Mouse (Mus musculus) E14TG2a.4 (cell line): Measurements from ENCODE around the gene Dis3l2.
A peak's percentile ranks its signal among the peaks of the same experiment; 100 is the strongest.

Source experiments
- H3K27me3 ChIP-seq: 2 replicates; pipeline ENCODE4 v1.6.1; 2014; ENCODE audit warnings: low read length, control low read depth; ENCODE audit not compliant: insufficient read depth
- H3K36me3 ChIP-seq: 2 replicates; pipeline ENCODE4 v1.6.1; 2014; ENCODE audit warnings: low read length, control low read depth; ENCODE audit not compliant: insufficient read depth
- H3K4me1 ChIP-seq: replicated peaks from 2 replicates; pipeline ENCODE4 v1.6.1; 2014; ENCODE audit warnings: low read depth, low read length, control low read depth
- H3K4me3 ChIP-seq: replicated peaks from 2 replicates; pipeline ENCODE4 v1.5.1; 2014; ENCODE audit warnings: mild to moderate bottlenecking, low read length
- H3K9me3 ChIP-seq: 2 replicates; pipeline ENCODE4 v1.6.1; 2014; ENCODE audit warnings: low read length, control low read depth
- CTCF ChIP-seq: conservative IDR thresholded peaks from 2 replicates; pipeline ENCODE4 v1.5.1; 2014; ENCODE audit warnings: low read length
- NANOG ChIP-seq: IDR thresholded peaks from 2 replicates; pipeline ENCODE4 v1.6.1; 2014; ENCODE audit warnings: borderline replicate concordance, low read length, mixed read lengths
- POU5F1 ChIP-seq: IDR thresholded peaks from 2 replicates; pipeline ENCODE4 v1.6.1; 2014; ENCODE audit warnings: low read length, borderline replicate concordance

The Dis3l2 gene

GRCm38 (mm10) chr1:87020714-87021113 lies 317.1 kb downstream of the Dis3l2 start:
- no peaks in the 10 kb centered on the region for H3K4me1 ChIP-seq
- no peak for TF ChIP-seq NANOG
- TF ChIP-seq CTCF: no peak
- TF ChIP-seq POU5F1: no peak

GRCm38 (mm10) chr1:87021584-87021983 lies 318.0 kb downstream of the Dis3l2 start:
- no peak for TF ChIP-seq NANOG
- no peak overlapping the region for H3K4me3 ChIP-seq
- peaks cover 3% of the 10 kb centered on the region; the same call in 1 of the 2 replicates for H3K36me3 ChIP-seq
- H3K4me1 ChIP-seq: no peaks in the 10 kb centered on the region
- H3K27me3 ChIP-seq: no peaks in the 10 kb centered on the region
- no peaks in the 10 kb centered on the region for H3K9me3 ChIP-seq

More at GRCm38 (mm10) chr1:87020714-87021113, 317.1 kb downstream of the Dis3l2 start:
- peaks cover 3% of the 10 kb centered on the region; the same call in 1 of the 2 replicates for H3K36me3 ChIP-seq
- no peaks in the 10 kb centered on the region for H3K9me3 ChIP-seq
- no peaks in the 10 kb centered on the region for H3K27me3 ChIP-seq
- no peak overlapping the region for H3K4me3 ChIP-seq

GRCm38 (mm10) chr1:87023291-87024170 lies 319.9 kb downstream of the Dis3l2 start:
- H3K27me3 ChIP-seq: no peaks in the 10 kb centered on the region
- H3K9me3 ChIP-seq: no peaks in the 10 kb centered on the region
- peaks cover 3% of the 10 kb centered on the region; the same call in 1 of the 2 replicates for H3K36me3 ChIP-seq
- no peak for TF ChIP-seq CTCF
- no peak for TF ChIP-seq NANOG
- TF ChIP-seq POU5F1: no peak
- no peak overlapping the region for H3K4me3 ChIP-seq
- H3K4me1 ChIP-seq: no peaks in the 10 kb centered on the region

- no peaks in the 10 kb centered on the region for H3K9me3 ChIP-seq
- H3K36me3 ChIP-seq: peaks cover 3% of the 10 kb centered on the region; the same call in 1 of the 2 replicates
- H3K4me1 ChIP-seq: no peaks in the 10 kb centered on the region
- no peaks in the 10 kb centered on the region for H3K27me3 ChIP-seq
- TF ChIP-seq CTCF (no peak), POU5F1 (no peak), NANOG (no peak)
- no peak overlapping the region for H3K4me3 ChIP-seq
These were observed 321.4 kb downstream of the Dis3l2 start for GRCm38 (mm10) chr1:87025021-87025420.

- no peaks in the 10 kb centered on the region for H3K36me3 ChIP-seq
- H3K4me3 ChIP-seq: no peak overlapping the region
- no peaks in the 10 kb centered on the region for H3K27me3 ChIP-seq
- no peaks in the 10 kb centered on the region for H3K4me1 ChIP-seq
- H3K9me3 ChIP-seq: no peaks in the 10 kb centered on the region
- TF ChIP-seq CTCF (no peak), NANOG (no peak), POU5F1 (no peak)
These were observed 325.2 kb downstream of the Dis3l2 start for GRCm38 (mm10) chr1:87028786-87029185.

GRCm38 (mm10) chr1:87030652-87031051 lies 327.0 kb downstream of the Dis3l2 start:
- H3K27me3 ChIP-seq: no peaks in the 10 kb centered on the region
- H3K9me3 ChIP-seq: no peaks in the 10 kb centered on the region
- H3K4me3 ChIP-seq: no peak overlapping the region
- H3K4me1 ChIP-seq: peaks cover 15% of the 10 kb centered on the region
- no peaks in the 10 kb centered on the region for H3K36me3 ChIP-seq
- TF ChIP-seq CTCF (no peak), NANOG (no peak), POU5F1 (no peak)

GRCm38 (mm10) chr1:87032466-87032865 lies 328.9 kb downstream of the Dis3l2 start:
- no peaks in the 10 kb centered on the region for H3K27me3 ChIP-seq
- TF ChIP-seq NANOG (no peak), CTCF (no peak), POU5F1 (no peak)
- no peaks in the 10 kb centered on the region for H3K36me3 ChIP-seq
- peaks cover 32% of the 10 kb centered on the region for H3K4me1 ChIP-seq
- H3K4me3 ChIP-seq: no peak overlapping the region
- H3K9me3 ChIP-seq: no peaks in the 10 kb centered on the region

- H3K27me3 ChIP-seq: no peaks in the 10 kb centered on the region
- H3K4me1 ChIP-seq: peaks cover 32% of the 10 kb centered on the region
- no peaks in the 10 kb centered on the region for H3K36me3 ChIP-seq
- H3K9me3 ChIP-seq: no peaks in the 10 kb centered on the region
- TF ChIP-seq CTCF: no peak
- no peak for TF ChIP-seq POU5F1
- TF ChIP-seq NANOG: no peak
- peak overlapping the region; percentile 44 for H3K4me3 ChIP-seq
These were observed 332.0 kb downstream of the Dis3l2 start for GRCm38 (mm10) chr1:87035532-87036161.

GRCm38 (mm10) chr1:87036334-87036733 lies 332.7 kb downstream of the Dis3l2 start:
- Histone ChIP-seq H3K4me3 (peak overlapping the region; percentile 44), H3K4me1 (peaks cover 32% of the 10 kb centered on the region), H3K36me3 (no peaks in the 10 kb centered on the region), H3K27me3 (no peaks in the 10 kb centered on the region), H3K9me3 (no peaks in the 10 kb centered on the region)
- TF ChIP-seq POU5F1: no peak
- no peak for TF ChIP-seq CTCF
- no peak for TF ChIP-seq NANOG
